Mouse (Mus musculus): Measurements from ENCODE around the gene Anks6. TPM values are rescaled to one million over a fixed set of nuclear protein-coding genes. Genes with fewer than 3 reads are reported as not detected.
A peak's percentile ranks its signal among the peaks of the same experiment; 100 is the strongest.
"Not testable (repeated sequence)": the region's sequence is repeated elsewhere in the genome, so short reads cannot be mapped to it uniquely, and the experiment has no call there.

The Anks6 gene
- 1 to 10 TPM; 2.9 to 3.0 TPM for total RNA-seq (2021)
- long read RNA-seq, experiment 1, partial matches to known transcripts: 1 of 3 reads
- long read RNA-seq, experiment 1, other reads (novel, unspliced or antisense): 1 of 3 reads
- long read RNA-seq, experiment 2, partial matches to known transcripts: 1 of 4 reads
- long read RNA-seq, experiment 2, other reads (novel, unspliced or antisense): 2 of 4 reads

GRCm38 (mm10) chr4:47056791-47057509, at the start of gene Anks6:
Gene Anks6 (minus strand): TSS chr4:47057427.
- intact Hi-C loops (cut with DNase I; ENCODE audit: low total_unique reads): no loop called here
- DNase-seq: peak; percentile 82

- no peak for DNase-seq
- intact Hi-C loops (cut with DNase I; ENCODE audit: low total_unique reads): no loop called here
Measured at GRCm38 (mm10) chr4:47103561-47103960, 46.3 kb upstream of the Anks6 start.

- intact Hi-C loops (cut with DNase I; ENCODE audit: low total_unique reads): no loop called here
Measured at GRCm38 (mm10) chr4:47093647-47094046, 36.4 kb upstream of the Anks6 start.

GRCm38 (mm10) chr4:47093161-47093560, 35.9 kb upstream of the Anks6 start:
- intact Hi-C loops (cut with DNase I; ENCODE audit: low total_unique reads): no loop called here
- DNase-seq: no peak

More at GRCm38 (mm10) chr4:47093647-47094046, 36.4 kb upstream of the Anks6 start:
- no peak for DNase-seq

- intact Hi-C loops (cut with DNase I; ENCODE audit: low total_unique reads): no loop called here
- no peak for DNase-seq
Measured at GRCm38 (mm10) chr4:47092387-47093021, 35.3 kb upstream of the Anks6 start.

- no peak for DNase-seq
- intact Hi-C loops (cut with DNase I; ENCODE audit: low total_unique reads): no loop called here
Measured at GRCm38 (mm10) chr4:47091493-47092386, 34.5 kb upstream of the Anks6 start, which contains the start of gene Galnt12. Gene Galnt12 (plus strand): TSS chr4:47091909.

GRCm38 (mm10) chr4:47088671-47089070, 31.4 kb upstream of the Anks6 start:
- intact Hi-C loops (cut with DNase I; ENCODE audit: low total_unique reads): no loop called here
- DNase-seq: no peak

- intact Hi-C loops (cut with DNase I; ENCODE audit: low total_unique reads): no loop called here
- no peak for DNase-seq
Measured at GRCm38 (mm10) chr4:47083824-47084223, 26.6 kb upstream of the Anks6 start.

GRCm38 (mm10) chr4:47080647-47081010, 23.4 kb upstream of the Anks6 start:
- intact Hi-C loops (cut with DNase I; ENCODE audit: low total_unique reads): no loop called here
- DNase-seq: no peak

- intact Hi-C loops (cut with DNase I; ENCODE audit: low total_unique reads): no loop called here
- no peak for DNase-seq
Measured at GRCm38 (mm10) chr4:47079997-47080646, 22.9 kb upstream of the Anks6 start.

GRCm38 (mm10) chr4:47075054-47075453, 17.8 kb upstream of the Anks6 start:
- intact Hi-C loops (cut with DNase I; ENCODE audit: low total_unique reads): no loop called here
- DNase-seq: no peak

- intact Hi-C loops (cut with DNase I; ENCODE audit: low total_unique reads): no loop called here
- DNase-seq: no peak
Measured at GRCm38 (mm10) chr4:47060900-47061299, 3.7 kb upstream of the Anks6 start.

- intact Hi-C loops (cut with DNase I; ENCODE audit: low total_unique reads): no loop called here
- DNase-seq: no peak
Measured at GRCm38 (mm10) chr4:47057510-47058325, 491 bp upstream of the Anks6 start.

- intact Hi-C loops (cut with DNase I; ENCODE audit: low total_unique reads): no loop called here
- DNase-seq: no peak
Measured at GRCm38 (mm10) chr4:47055570-47056080, 1.6 kb downstream of the Anks6 start.

- intact Hi-C loops (cut with DNase I; ENCODE audit: low total_unique reads); DNase-seq: not testable (repeated sequence)
Measured at GRCm38 (mm10) chr4:47055170-47055569, 2.1 kb downstream of the Anks6 start.

GRCm38 (mm10) chr4:47051905-47052304, 5.3 kb downstream of the Anks6 start:
- DNase-seq: no peak
- intact Hi-C loops (cut with DNase I; ENCODE audit: low total_unique reads): no loop called here

- DNase-seq: no peak
- intact Hi-C loops (cut with DNase I; ENCODE audit: low total_unique reads): no loop called here
Measured at GRCm38 (mm10) chr4:47050642-47051381, 6.4 kb downstream of the Anks6 start.

GRCm38 (mm10) chr4:47050167-47050566, 7.1 kb downstream of the Anks6 start:
- peak; percentile 85 for DNase-seq
- intact Hi-C loops (cut with DNase I; ENCODE audit: low total_unique reads): no loop called here
